Mouse (Mus musculus) cortical plate, adult 2 months (tissue): ENCODE measurements at regions not wholly inside any gene's neighbourhood (a gene's known extent, or its start where the extent isn't known, plus 50 kb on each side); places are given as distances from the start of the nearest gene placed in this dataset.

ENCODE experiments used
- CTCF ChIP-seq: fragments of 200-500 bp; IDR thresholded peaks from 2 replicates; pipeline ENCODE4 v1.5.1; 2011; ENCODE audit warnings: mild to moderate bottlenecking, control low read depth, low read length; ENCODE audit not compliant: insufficient read depth; ENCODE audit errors: extremely low read depth
- POLR2A ChIP-seq: fragments of 200-500 bp; IDR thresholded peaks from 2 replicates; pipeline ENCODE4 v1.6.1; 2011; ENCODE audit warnings: mild to moderate bottlenecking, low read length, control low read depth; ENCODE audit not compliant: insufficient read depth; ENCODE audit errors: extremely low read depth

DNA sequence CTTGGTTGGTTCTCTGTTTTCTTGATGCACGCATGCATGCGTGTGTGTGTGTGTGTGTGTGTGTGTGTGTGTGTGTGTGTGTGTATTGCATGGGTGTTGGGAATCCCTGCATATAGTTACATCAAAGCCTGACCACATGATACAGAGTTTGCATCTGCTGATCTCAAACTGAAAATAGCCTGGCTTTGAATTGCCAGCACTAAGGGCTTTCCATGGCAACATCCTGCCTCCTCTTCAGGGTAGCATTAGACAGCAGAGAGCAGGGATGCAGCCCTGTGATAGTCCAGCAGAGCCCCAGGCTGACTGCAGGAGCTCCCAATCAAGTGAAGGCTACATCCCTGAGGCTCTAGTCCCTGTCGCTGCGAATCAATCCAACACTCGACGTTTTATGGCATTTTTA lies 87.8 kb upstream of the Zfp366 start:
- TF ChIP-seq CTCF (no peak), POLR2A (no peak)
